Mouse (Mus musculus): ENCODE measurements around the gene Metap1. TPM values are rescaled to one million over a fixed set of nuclear protein-coding genes. Genes with fewer than 3 reads are reported as not detected.

Gene Metap1
- polyA plus RNA-seq (2015; fragmentation: Nextera tagmentation; extraction: Ambion mirVana): 38.5 and 38.9 TPM in 2 replicates

DNA sequence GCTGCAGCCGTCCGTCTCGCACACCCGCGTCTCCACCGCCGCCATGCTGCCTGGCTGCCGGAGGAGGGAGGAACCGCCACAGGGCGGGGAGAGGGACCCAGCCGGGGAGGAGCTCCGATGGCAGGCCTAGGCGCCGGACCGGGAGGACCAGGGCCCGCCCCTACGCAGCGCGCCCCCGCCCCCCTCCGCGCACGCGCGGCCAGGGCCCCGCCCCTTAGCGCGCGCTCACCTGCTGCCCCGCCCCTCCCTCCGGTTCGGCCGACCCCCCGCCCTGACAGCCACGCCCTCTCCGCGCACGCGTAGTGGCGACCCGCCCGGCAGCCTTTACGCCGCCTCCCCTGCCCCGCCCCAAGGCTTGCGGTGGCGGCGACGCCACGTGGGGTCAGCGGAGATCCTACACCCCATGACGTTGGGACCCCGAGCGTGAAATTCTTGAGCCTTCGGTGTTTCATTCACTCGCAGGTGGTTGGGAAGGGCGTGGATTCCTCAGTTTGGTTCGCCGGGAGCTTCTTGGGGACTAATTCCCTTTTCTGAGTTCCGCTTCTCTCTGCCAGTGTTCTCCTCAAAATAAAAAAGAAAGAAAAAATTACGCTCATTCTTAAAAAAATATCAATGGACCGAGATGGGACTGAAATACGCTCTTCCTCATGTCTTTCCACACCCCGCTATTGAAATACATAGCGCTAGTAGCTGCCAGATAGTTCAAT lies at the start of gene Metap1:
Gene Metap1 (minus strand): TSS at position 189 of the 707 bp plus-strand sequence.
- Histone ChIP-seq H3K27ac (peak within 1 kb of the TSS; percentile 77), H3K27me3 (no peaks in the 10 kb centered on the region), H3K4me3 (peak within 1 kb of the TSS; percentile 82), H3K4me2 (peak within 1 kb of the TSS; percentile 58), H3K4me1 (peaks cover 3% of the 10 kb centered on the region; the same call in 1 of the 2 replicates), H3K9me3 (no peaks in the 10 kb centered on the region), H3K9ac (peak within 1 kb of the TSS; percentile 85), H3K36me3 (peaks cover 13% of the 10 kb centered on the region)
- WGBS: under 1% methylated on average over 51 of the region's 65 CpGs
- ATAC-seq (ENCODE audit: insufficient number of reproducible peaks, low FRiP score, low TSS enrichment, low read depth): peak; percentile 97

DNA sequence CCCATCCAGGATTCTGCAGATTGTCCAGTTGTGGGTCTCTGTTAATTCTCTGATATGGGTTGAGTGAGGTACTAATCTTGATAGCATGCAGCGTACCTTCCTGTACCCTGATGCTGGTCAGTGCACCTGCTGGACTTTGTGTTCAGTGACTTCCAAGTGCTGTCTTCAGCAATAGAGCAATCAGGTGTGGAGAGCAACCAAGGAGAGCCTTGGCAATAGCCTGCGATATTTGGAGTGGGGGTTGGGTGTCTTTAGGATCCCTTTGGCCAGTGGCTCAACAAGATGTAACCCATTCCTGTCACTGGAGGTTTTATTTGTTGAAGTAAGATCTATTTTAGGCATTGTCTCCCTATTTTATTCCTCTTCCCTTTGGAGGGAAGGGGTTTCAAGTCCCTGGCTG lies 46.7 kb upstream of the Metap1 start:
- 90% methylated on average over 2 of the region's 2 CpGs for WGBS
- peaks cover 7% of the 10 kb centered on the region for H3K36me3 ChIP-seq
- H3K27ac ChIP-seq: no peak overlapping the region
- H3K4me1 ChIP-seq: no peaks in the 10 kb centered on the region
- ATAC-seq (ENCODE audit: insufficient number of reproducible peaks, low FRiP score, low TSS enrichment, low read depth): no peak
- H3K27me3 ChIP-seq: no peaks in the 10 kb centered on the region
- no peak overlapping the region for H3K4me3 ChIP-seq
- no peak overlapping the region for H3K4me2 ChIP-seq
- H3K9me3 ChIP-seq: no peaks in the 10 kb centered on the region
- H3K9ac ChIP-seq: no peak overlapping the region

DNA sequence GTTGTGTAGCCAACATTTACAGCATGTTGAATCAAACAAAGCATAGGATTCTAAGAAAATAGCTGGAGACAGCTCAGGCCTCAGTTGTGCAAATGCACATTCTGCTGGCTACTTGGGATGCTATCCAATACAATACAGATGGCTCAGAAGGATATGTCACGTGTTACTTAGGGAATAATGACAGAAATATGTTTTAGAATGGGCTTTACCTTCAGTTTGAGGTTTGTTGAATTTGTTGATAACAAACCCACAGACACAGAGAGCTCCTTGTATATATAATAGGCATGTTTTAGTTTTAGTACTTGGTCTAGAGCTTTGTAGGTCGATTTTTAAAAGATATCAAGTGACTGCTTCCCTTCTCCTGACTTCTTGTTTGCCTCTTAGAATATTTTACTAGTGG lies 43.4 kb upstream of the Metap1 start:
- Histone ChIP-seq H3K9ac (no peak overlapping the region), H3K27ac (no peak overlapping the region), H3K4me3 (no peak overlapping the region), H3K27me3 (no peaks in the 10 kb centered on the region), H3K4me1 (peaks cover 12% of the 10 kb centered on the region; the same call in 1 of the 2 replicates), H3K4me2 (no peak overlapping the region), H3K36me3 (peaks cover 7% of the 10 kb centered on the region), H3K9me3 (no peaks in the 10 kb centered on the region)
- no peak for ATAC-seq (ENCODE audit: insufficient number of reproducible peaks, low FRiP score, low TSS enrichment, low read depth)
- 50% methylated on average over 2 of the region's 2 CpGs for WGBS

DNA sequence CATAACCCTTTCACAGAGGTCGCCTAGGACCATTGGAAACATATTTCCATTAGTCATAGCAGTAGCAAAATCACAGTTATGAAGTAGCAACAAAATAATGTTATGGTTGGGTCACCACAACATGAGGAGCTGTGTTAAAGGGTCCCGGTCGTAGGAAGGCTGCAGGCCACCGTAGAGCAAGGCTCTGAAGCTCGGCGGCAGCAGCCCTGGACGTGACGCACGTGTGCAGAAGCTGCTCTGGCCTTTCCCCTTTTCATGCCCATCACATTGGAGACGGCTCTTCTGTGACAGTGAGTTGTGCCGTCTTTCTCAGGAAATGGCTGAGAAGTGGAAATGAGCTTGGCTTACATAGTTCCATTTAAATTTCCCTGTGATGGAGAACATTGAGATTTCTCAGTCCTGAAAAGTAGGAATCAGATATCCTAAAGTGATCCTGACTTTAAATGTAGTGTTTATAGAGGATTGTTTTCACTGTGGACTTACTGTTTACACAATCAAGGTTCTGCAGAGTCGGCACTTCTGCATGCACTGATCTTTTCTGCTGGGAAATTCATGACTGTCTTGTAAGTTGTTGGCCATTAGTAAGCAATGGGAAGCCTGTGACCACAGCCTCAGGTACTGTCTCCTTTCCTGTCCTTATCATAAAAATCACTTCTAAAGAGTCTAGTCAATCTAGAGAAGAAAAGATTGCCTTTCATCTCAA lies 42.3 kb upstream of the Metap1 start:
- H3K27me3 ChIP-seq: no peaks in the 10 kb centered on the region
- no peak for ATAC-seq (ENCODE audit: insufficient number of reproducible peaks, low FRiP score, low TSS enrichment, low read depth)
- H3K27ac ChIP-seq: no peak overlapping the region
- H3K4me3 ChIP-seq: no peak overlapping the region
- H3K4me1 ChIP-seq: peaks cover 12% of the 10 kb centered on the region; the same call in 1 of the 2 replicates
- no peak overlapping the region for H3K4me2 ChIP-seq
- H3K36me3 ChIP-seq: peaks cover 7% of the 10 kb centered on the region
- 74% methylated on average over 12 of the region's 12 CpGs for WGBS
- H3K9me3 ChIP-seq: no peaks in the 10 kb centered on the region
- no peak overlapping the region for H3K9ac ChIP-seq

DNA sequence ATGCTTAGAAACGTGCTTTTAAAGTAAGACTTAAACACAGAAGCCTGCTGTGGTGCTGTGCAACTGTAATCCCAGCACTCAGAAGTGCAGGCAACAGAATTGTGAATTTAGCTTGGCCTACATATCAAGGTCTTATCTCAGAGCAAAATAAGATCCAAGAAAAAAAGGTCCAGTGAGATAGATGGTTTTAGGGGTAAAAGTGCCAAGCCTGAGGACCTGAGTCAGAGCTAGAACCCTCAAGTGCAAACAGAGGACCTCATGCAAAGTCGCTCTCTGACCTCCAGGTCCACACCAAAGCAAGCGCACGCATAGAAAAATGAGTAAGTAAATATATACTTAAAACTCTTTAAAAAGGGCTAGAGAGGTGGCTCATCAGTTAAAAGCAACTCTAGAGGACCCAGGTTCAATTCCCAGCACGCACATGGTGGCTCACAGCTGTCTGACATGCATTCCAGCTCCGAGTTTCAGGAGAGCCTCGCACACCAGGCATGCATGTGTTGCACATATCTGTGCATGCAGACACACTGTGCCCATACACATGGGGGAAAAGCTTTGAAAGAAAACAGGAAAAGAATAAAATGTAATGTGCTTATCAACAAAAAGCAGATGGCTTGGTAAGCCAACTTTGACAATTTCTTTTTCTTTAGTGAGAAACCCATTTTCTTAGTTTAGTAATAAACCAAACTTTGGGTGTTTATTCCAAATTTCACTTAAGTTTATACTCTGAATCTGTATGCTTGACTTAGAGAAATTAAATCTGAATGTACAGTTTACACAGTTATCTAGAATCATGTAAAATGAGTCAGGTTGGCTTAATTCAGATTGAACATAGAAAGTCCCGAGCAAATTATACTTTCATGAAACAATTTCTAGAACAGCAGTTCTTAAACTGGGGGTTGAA lies 41.5 kb upstream of the Metap1 start:
- Histone ChIP-seq H3K36me3 (peaks cover 1% of the 10 kb centered on the region), H3K27me3 (no peaks in the 10 kb centered on the region), H3K4me1 (peaks cover 18% of the 10 kb centered on the region), H3K4me3 (no peak overlapping the region), H3K9me3 (no peaks in the 10 kb centered on the region), H3K9ac (no peak overlapping the region), H3K4me2 (no peak overlapping the region), H3K27ac (no peak overlapping the region)
- no peak for ATAC-seq (ENCODE audit: insufficient number of reproducible peaks, low FRiP score, low TSS enrichment, low read depth)
- whole genome bisulfite sequencing: 76% methylated on average over 8 of the region's 8 CpGs

DNA sequence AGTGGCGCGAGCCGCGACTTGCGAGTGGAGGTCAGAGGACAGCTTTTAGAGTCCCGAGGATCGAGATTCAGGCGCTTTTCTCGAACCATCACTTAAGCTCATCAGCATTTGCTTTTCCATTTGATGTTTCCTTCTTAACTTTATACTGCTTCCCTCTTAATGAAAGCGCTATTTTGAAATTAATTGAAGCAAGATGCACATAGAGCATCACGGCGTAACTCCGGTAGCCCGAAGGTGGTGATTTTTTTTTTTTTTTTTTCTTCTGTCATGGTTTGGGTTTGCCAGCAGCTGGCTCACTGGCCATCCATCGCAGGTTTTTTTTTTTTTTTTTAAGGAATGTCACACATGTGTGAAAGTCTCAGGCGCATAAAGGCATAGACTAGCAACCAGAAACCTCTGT lies 39.0 kb upstream of the Metap1 start:
- Histone ChIP-seq H3K9me3 (no peaks in the 10 kb centered on the region), H3K27ac (0 out of 2 replicates have a peak overlapping the region, but pooled peaks have one; percentile 92), H3K27me3 (no peaks in the 10 kb centered on the region), H3K9ac (peak overlapping the region; percentile 98), H3K4me2 (peak overlapping the region; percentile 57), H3K4me3 (peak overlapping the region; percentile 99), H3K4me1 (peaks cover 19% of the 10 kb centered on the region), H3K36me3 (no peaks in the 10 kb centered on the region)
- no peak for ATAC-seq (ENCODE audit: insufficient number of reproducible peaks, low FRiP score, low TSS enrichment, low read depth)
- WGBS: under 1% methylated on average over 16 of the region's 16 CpGs

DNA sequence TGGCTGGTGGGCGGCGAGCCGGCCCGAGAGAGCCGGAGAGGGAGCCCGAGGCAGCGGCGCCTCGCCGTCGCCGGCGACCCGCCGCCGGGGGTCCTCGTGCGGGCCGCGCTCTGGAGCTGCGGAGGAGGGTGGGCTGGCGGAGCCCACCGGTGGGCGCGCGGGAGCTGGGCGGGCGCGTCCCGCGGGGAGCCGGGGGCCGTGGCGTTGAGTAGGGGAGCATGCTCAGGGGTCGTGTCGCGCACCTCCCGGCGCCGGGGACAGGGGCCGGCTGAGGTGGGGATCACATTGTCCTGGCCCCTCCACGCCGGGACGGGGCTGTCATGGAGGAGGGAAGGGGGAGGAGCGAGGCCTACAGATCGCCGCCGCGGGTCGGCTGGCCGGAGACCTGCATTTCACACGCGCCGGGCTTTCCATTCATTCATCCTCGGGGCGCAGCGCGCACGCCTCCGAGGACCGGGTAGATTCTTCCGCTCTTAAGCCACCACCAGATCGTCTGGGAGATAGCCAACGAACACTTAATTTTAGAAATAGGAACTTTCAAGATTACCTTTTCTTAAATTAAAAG lies 38.4 kb upstream of the Metap1 start:
- under 1% methylated on average over 51 of the region's 64 CpGs for WGBS
- peaks cover 19% of the 10 kb centered on the region for H3K4me1 ChIP-seq
- H3K27me3 ChIP-seq: no peaks in the 10 kb centered on the region
- ATAC-seq (ENCODE audit: insufficient number of reproducible peaks, low FRiP score, low TSS enrichment, low read depth): peak; percentile 52
- H3K9ac ChIP-seq: peak overlapping the region; percentile 98
- peak overlapping the region; percentile 92 for H3K27ac ChIP-seq
- H3K36me3 ChIP-seq: no peaks in the 10 kb centered on the region
- no peaks in the 10 kb centered on the region for H3K9me3 ChIP-seq
- H3K4me3 ChIP-seq: peak overlapping the region; percentile 99
- H3K4me2 ChIP-seq: peak overlapping the region; percentile 57

DNA sequence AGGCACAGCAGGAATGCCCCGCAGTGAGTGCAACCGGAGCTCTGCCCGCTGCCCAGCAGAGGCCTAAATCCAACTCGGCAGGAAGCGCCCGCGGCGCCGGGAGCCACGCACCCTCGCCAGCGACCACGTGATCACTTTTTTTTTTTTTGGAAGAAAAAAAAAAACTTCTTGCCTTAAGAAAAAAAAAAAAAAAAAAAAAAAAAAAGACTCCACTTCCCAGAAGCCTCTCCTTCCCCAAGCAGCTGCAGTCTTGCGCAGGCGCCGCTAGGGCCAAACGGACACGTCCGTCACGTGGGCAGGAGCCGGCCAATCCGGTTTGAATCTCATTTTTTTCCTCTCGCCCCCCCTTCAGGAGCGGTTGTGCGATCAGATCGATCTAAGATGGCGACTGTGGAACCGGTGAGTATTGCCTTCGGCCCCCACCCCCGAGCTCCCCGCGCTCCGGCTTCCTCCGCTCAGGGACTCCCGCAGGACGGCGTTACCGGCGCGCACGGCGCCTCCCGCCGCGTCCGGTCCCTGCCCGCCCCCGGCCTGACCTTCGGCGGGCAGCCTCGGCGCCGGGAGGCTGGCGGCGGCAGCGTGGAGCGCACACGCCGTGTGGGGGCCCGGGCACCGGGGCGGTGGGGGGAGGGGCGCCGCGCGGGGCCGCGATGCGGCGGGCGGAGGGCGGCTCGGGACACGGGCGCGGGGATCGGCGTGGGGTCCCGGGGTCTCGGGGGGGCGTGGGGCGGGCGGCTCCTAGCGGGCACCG lies 37.8 kb upstream of the Metap1 start:
- peak overlapping the region; percentile 97 for H3K27ac ChIP-seq
- peaks cover 19% of the 10 kb centered on the region for H3K4me1 ChIP-seq
- peak overlapping the region; percentile 98 for H3K9ac ChIP-seq
- under 1% methylated on average over 77 of the region's 85 CpGs for WGBS
- no peaks in the 10 kb centered on the region for H3K27me3 ChIP-seq
- no peaks in the 10 kb centered on the region for H3K36me3 ChIP-seq
- peak; percentile 95 for ATAC-seq (ENCODE audit: insufficient number of reproducible peaks, low FRiP score, low TSS enrichment, low read depth)
- peak overlapping the region; percentile 81 for H3K4me2 ChIP-seq
- H3K4me3 ChIP-seq: peak overlapping the region; percentile 99
- no peaks in the 10 kb centered on the region for H3K9me3 ChIP-seq

DNA sequence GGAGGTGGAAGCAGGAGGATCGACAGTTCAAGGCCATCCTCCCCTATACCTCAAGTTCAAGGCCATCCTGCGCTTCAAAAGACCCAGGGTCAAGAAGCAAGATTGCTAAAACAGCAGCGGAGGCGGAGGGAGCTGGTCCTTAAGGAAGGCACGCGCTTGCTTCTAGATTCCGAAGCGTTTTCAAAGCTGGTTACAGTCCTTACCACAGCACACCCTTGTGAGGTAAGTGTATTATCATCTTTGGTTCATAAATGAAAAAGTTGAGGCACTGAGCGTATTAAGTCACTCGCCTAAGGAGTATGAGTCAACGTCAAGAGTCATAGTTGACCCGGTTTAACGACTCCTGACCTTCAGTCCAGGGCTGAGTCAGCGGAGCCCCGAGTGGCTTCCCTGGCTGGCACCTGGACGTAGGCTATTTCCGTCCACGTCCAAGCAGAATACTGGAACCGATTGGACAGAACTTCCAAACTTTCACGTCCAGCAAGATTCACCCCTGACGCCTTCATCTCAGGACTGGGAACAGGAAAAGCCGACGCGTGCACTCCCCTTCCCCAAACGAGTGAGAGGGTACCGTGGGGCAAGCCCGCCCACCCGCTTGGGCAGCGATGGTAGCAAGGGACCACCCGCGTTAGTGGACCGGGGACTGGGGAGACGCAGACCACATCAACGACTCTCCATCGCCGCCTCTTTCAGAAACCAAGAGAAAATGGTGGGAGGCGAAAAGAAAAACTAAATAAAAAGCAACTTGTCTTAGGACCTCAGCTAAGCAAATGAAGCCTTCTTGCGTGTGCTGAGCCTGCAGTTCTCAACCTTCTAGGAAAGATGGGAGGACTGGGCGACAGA lies 37.0 kb upstream of the Metap1 start, which contains the start of gene Eif4e:
Gene Eif4e (plus strand): TSS at position 107 of the 843 bp plus-strand sequence.
- peak within 1 kb of the TSS; percentile 81 for H3K4me2 ChIP-seq
- H3K27ac ChIP-seq: peak within 1 kb of the TSS; percentile 97
- peaks cover 19% of the 10 kb centered on the region for H3K4me1 ChIP-seq
- H3K9ac ChIP-seq: peak within 1 kb of the TSS; percentile 59
- no peaks in the 10 kb centered on the region for H3K27me3 ChIP-seq
- H3K4me3 ChIP-seq: peak within 1 kb of the TSS; percentile 99
- no peaks in the 10 kb centered on the region for H3K9me3 ChIP-seq
- ATAC-seq (ENCODE audit: insufficient number of reproducible peaks, low FRiP score, low TSS enrichment, low read depth): peak; percentile 31; the same call in 1 of the 2 replicates
- no peaks in the 10 kb centered on the region for H3K36me3 ChIP-seq
- 4% methylated on average over 39 of the region's 39 CpGs for WGBS

DNA sequence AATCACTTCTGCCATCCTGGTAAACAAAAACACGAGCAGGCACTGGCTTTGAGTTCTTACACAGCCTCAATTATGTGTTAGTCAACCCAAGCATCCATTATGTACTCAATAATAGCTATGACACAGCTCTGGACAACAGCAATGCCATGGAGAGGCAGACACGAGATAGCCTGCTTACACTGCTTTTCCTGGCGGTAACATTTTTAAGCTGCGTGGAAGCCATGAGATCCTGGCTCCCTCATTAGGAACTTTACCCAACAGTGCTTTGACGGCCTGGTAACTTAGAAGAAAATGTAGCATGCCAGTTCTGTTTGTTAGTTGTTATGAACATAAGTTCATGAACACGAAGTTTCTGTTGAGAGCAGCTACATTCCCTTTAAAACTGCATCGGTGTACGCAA lies 36.2 kb upstream of the Metap1 start:
- no peak overlapping the region for H3K9ac ChIP-seq
- H3K4me2 ChIP-seq: no peak overlapping the region
- H3K9me3 ChIP-seq: no peaks in the 10 kb centered on the region
- H3K27me3 ChIP-seq: no peaks in the 10 kb centered on the region
- WGBS: 64% methylated on average over 8 of the region's 8 CpGs
- H3K27ac ChIP-seq: peak overlapping the region; percentile 97; the same call in 1 of the 2 replicates
- H3K4me3 ChIP-seq: no peak overlapping the region
- H3K4me1 ChIP-seq: peaks cover 18% of the 10 kb centered on the region
- ATAC-seq (ENCODE audit: insufficient number of reproducible peaks, low FRiP score, low TSS enrichment, low read depth): no peak
- H3K36me3 ChIP-seq: no peaks in the 10 kb centered on the region
